Mouse (Mus musculus) testis, postnatal 10 days (tissue): ENCODE measurements around the gene Mga.

Experiments used
- DNase-seq: peaks from one replicate; pipeline ENCODE4 v3.0.0; 2021; ENCODE audit warnings: low spot score

Mga gene

DNA sequence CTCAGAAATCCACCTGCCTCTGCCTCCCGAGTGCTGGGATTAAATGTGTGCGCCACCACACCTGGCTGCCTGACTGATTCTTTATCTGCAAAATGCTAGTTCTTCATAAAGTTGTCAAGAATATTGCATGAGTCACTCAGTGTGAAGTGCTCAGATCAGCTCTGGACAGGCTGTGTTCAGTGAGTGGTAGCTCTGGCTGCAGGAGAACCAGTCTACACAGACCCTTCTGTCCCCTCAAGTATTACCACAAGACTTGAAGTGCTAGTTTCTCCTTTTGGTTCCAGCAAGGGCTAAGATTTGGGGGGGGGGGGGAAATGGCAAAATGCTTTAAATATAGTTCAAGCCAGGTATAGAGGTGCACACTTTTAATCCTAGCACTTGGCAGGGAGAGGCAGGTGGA, 90.4 kb downstream of the Mga start:
- no peak for DNase-seq

DNA sequence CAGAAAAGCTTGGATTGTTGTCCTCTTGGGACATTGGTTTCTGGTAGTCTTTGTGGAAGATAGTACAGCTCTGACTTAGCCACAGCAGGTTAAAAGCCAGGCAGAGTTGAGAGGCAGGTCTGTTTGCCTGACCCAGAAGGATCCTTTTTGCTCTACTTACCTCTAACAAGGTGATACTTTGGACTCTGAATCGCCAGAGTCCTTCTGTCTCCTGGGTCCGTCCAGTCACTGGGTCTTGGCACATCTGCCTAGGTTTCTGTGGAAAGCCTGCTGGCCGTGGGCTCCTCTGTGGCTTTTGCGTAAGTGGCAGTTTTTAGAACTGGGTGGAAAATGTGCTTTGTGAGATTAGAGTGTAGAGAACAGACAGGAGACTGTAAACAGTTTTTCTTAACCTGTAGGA, 91.9 kb downstream of the Mga start:
- DNase-seq, result no peak

DNA sequence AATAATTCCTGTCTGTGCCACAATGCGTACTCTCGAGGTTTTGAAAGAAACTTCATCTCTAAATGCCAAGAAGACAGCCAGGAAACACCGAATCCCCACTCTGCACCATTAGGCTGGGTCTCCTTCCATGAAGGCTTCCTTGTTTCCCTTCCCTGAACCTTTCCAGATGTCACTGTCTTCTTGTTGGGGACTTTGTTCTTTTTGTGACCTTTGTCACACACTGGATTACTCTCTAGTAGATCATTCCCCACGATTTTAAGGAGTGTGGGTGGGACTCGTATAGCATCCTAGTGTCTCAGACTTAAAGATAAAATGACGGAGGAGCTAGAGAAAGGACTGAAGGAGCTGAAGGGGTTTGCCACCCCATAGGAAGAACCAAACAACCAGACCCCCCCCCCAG, 93.9 kb downstream of the Mga start:
- no peak for DNase-seq

- DNase-seq, result no peak
Observed at GRCm38 (mm10) chr2:119992349-119992748, 95.3 kb downstream of the Mga start.

GRCm38 (mm10) chr2:119993515-119993914, 96.5 kb downstream of the Mga start:
- DNase-seq, result no peak

DNA sequence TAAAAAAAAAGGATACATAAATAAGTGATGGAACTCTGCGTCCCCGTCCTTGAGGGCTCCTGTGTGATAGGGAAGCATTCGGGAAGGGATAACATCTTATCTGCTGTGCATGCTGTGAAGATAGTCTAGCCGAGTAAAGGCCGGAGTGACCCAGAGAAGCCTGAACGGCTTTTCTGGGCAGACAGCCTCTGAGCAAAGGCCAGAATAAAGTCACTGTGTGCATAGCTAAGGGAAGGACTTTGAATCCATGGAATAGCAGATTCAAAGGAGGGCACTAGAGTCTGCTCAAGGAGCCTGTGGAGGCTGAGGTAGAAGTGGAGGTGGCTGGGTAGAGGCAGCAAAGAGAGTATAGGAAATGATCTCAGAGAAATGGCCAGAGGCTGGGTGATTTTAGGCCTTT, 97.8 kb downstream of the Mga start:
- no peak for DNase-seq

- no peak for DNase-seq
Observed at GRCm38 (mm10) chr2:119995391-119996281, 98.6 kb downstream of the Mga start.

DNA sequence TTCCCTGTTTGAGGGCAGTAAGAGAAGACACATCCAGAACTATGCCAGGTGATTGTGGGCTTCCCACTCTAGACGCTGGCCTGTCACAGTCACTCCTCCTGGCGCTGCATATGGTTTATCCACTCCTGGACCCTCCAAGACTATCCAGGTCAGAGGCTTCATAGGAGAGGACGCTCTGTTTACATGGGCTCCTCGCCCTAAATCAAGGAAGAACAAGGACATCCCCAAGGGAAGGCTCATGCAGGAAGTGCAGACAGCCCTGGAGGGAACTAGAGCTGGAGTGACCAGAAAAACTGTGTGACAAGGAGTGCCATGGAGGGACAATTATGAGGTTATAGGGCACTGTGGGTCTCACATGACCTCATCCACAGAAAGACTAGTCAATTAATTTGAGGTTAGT, 100.3 kb downstream of the Mga start:
- no peak for DNase-seq

GRCm38 (mm10) chr2:119999731-120000130, 102.7 kb downstream of the Mga start:
- no peak for DNase-seq

DNA sequence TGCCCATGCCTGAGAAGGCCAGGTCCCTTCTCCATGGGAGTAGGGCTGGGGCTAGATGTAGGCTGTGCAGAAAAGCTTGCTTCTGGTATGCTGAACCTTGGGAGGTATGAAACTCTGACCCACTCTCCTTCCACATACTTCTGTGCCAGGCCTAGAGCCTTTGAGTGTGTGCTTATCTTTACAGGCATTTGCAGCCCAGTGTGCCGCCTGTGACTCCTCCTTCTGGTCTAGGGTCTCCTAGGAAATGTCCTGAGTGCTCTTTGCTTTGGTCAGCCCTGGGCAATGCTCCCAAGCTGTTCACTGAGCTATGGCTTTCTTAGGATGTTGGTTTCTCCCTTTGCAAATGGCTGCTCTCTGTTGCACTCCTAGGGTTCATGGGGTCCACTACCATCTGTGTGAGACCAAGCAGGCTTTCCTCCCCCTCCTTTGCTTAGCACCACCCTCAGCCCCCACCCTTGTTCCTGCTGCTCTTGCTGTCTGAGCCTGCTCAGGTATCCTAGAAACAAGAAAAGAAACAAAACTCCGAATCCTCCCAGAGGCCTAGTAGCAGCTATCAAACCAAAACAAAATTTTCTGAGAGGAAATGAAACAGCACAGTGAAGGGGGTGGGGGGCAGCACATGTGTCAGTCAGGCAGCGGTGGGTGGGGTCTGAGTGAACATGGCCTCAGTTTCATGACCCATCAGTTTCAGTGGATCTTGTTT, 104.0 kb downstream of the Mga start:
- no peak for DNase-seq

GRCm38 (mm10) chr2:120001956-120002355, 104.9 kb downstream of the Mga start:
- DNase-seq, result peak; percentile 67

- no peak for DNase-seq
Observed at GRCm38 (mm10) chr2:120003970-120004369, 106.9 kb downstream of the Mga start.

DNA sequence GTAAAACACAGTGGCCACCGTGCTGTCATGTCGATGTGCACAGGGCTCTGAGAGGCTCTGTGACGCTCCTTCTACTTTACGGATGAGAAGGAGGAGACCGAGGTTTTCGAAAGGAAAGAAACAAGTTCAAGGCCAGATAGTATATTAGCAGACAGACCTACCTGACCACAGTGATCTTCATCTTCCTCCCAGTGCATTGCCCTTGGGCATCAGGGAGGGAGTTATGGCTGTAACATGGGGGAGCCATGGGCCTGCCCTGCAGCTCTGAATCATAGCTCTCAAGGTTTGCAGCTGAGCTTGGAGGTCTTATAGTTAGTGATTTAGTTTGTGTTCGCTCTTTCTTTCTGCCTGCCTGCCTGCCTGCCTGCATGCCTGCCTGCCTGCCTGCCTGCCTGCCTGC, 109.7 kb downstream of the Mga start:
- no peak for DNase-seq

- no peak for DNase-seq
Observed at GRCm38 (mm10) chr2:120007680-120008210, 110.7 kb downstream of the Mga start.

GRCm38 (mm10) chr2:120008672-120009071, 111.6 kb downstream of the Mga start:
- no peak for DNase-seq

- DNase-seq, result peak; percentile 73
Observed at GRCm38 (mm10) chr2:120011462-120012200, 114.6 kb downstream of the Mga start.

GRCm38 (mm10) chr2:120012924-120013323, 115.9 kb downstream of the Mga start:
- peak; percentile 48 for DNase-seq

- no peak for DNase-seq
Observed at GRCm38 (mm10) chr2:120013831-120014486, 116.9 kb downstream of the Mga start.

- no peak for DNase-seq
Observed at GRCm38 (mm10) chr2:120015882-120016281, 118.9 kb downstream of the Mga start.

DNA sequence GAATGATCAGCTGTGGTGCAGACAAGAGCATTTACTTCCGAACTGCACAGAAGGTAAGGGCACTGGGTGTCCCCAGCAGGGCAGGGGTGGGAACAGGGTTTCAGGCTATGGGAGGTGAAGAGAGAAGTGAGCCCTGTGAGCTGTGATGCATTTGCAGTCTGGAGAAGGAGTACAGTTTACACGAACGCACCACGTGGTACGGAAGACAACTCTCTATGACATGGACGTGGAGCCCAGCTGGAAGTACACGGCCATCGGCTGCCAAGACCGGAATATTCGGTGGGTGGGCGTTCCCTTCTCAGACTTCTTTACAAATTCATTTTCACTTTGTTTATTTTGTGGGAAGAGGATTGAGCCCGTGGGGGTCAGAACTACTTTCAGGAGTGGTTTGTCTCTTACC, 120.6 kb downstream of the Mga start:
- DNase-seq, result no peak
